Mouse (Mus musculus): Measurements from ENCODE around the gene Plin4. TPM values are rescaled to one million over a fixed set of nuclear protein-coding genes. Genes with fewer than 3 reads are reported as not detected.

Gene Plin4
- not detected in 2 replicates for polyA plus RNA-seq (2015; fragmentation: Nextera tagmentation; extraction: Ambion mirVana)

DNA sequence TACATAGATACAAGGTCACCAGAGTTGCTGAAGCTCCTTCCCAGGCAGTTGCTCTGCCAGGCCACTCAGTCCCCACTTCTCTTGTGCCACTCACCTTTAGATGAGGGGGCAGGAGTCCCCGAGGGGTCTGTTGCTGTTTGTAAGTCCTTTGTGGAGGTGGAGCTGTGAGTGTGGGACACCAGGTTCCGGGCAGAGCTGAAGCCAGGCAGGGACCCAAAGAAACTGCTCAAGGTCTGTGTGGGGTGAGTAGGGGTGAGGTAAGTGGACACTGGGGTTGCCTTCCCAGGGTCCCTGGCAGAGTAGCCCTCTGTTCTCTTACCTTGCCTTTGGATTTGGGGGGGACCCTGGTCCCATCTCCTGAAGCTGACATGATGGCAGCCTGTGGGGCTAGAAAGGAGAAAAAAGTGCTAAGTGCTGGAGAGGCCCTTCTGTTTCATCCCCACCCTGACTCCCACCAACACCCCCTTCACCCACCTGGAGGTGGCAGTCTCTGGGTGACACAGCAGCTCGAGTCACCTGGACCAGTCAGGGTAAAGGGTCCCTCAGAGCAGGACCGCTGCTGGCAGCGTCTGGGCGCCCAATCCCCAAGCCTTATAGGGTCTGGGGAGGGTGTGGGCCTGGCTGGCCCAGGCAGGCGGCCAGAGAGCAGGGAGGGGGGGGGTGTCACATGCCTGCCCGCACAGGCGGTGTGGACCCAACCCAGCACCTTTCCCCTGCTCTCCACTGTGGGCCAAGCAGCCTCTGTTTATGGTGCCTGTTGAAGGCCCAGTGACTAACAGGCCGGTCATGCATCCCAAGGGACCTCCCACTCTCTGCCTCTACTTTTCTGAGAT lies at the start of gene Plin4:
Gene Plin4, minus strand, starts transcription at position 585 of the 833 bp plus-strand sequence.
- H3K9ac ChIP-seq: no peak within 1 kb of the TSS
- DNase-seq: no peak

DNA sequence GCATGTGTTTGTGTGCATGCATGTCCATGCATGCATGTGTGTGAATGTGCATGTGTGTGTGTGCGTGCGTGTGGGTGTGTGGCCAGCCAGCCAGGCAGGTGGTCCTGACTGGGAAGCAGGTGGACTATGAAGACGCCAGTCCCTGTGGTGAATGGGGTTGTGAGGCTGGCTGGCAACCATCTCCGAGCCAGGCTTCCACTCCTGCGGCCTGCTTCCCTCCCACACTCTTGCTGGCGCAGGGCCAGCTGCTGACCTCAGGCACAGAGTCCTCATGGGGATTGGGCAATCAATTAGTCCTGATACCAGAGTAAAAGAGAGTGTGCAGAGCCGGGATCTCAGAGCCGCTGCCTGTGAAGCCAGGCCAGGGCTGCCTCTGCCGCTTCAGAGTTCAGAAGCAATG lies 44.0 kb upstream of the Plin4 start:
- Histone ChIP-seq H3K27me3 (peaks cover 73% of the 10 kb centered on the region), H3K9ac (no peak overlapping the region), H3K4me2 (no peak overlapping the region), H3K36me3 (no peaks in the 10 kb centered on the region), H3K27ac (no peak overlapping the region), H3K4me1 (replicated peaks) (peaks cover 12% of the 10 kb centered on the region), H3K9me3 (replicated peaks) (no peaks in the 10 kb centered on the region), H3K4me3 (replicated peaks) (no peak overlapping the region)
- DNase-seq (no peak), ATAC-seq (ENCODE audit: low read depth) (peak; percentile 63)
- WGBS (ENCODE audit: insufficient replicate concordance): 41% methylated on average over 9 of the region's 9 CpGs

More for the DNA sequence above, at the start of gene Plin4:
- Histone ChIP-seq H3K27ac (no peak within 1 kb of the TSS), H3K27me3 (no peaks in the 10 kb centered on the region), H3K36me3 (no peaks in the 10 kb centered on the region), H3K4me3 (replicated peaks) (no peak within 1 kb of the TSS), H3K4me2 (no peak within 1 kb of the TSS), H3K9me3 (replicated peaks) (no peaks in the 10 kb centered on the region), H3K4me1 (replicated peaks) (0 out of 2 replicates have a peak, but pooled peaks cover 3% of the 10 kb centered on the region)
- peak; percentile 24; the same call in 1 of the 2 replicates for ATAC-seq (ENCODE audit: low read depth)
- 55% methylated on average over 10 of the region's 10 CpGs for WGBS (ENCODE audit: insufficient replicate concordance)

- Histone ChIP-seq H3K4me1 (replicated peaks) (peaks cover 15% of the 10 kb centered on the region), H3K9ac (no peak overlapping the region), H3K27me3 (peaks cover 78% of the 10 kb centered on the region), H3K4me3 (replicated peaks) (no peak overlapping the region), H3K27ac (no peak overlapping the region), H3K36me3 (no peaks in the 10 kb centered on the region), H3K4me2 (no peak overlapping the region), H3K9me3 (replicated peaks) (no peaks in the 10 kb centered on the region)
- DNase-seq (no peak), ATAC-seq (ENCODE audit: low read depth) (no peak)
- WGBS (ENCODE audit: insufficient replicate concordance): 44% methylated on average over 2 of the region's 2 CpGs
Observed at GRCm38 (mm10) chr17:56149897-56150296, 40.3 kb upstream of the Plin4 start.

DNA sequence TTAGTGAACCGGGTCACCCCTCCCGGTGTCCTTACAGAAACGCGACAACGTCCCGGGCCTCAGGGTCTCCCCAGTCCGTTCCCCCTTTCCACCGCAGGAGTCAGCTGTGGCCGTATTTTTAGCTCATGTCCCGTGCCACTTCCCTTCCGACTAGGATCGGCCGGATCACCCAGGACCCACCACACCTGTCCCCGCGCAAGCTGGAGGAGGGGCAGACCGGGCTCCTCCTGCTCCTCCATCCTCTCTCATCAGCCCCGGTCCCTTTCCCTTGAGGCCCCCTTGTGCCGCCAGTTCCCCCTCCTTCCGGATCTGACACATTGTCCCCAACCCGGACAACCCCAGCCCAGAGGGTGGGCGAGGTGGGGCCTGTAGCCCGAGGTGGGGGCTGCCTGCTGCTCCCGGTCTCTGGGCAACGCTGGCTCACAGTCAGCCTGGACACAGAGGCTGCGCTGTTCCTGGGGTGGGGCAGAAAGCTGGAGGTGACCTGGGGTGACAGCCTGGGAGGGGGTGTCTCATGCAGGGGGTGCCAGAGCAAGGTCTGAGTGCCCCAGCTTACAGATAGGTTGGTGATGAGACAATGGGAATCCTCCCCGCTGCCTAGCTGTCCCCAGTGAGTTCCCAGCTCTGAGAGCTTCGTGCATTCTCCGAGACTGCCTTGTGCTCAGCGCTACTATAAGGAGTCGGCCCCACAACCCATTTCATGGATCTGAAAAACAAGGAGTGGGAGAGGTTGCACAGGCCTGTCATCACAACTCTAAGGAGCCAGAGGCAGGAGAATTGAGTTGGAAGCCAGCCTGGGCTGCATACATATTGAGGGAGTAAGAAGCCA lies 39.4 kb upstream of the Plin4 start:
- ATAC-seq (ENCODE audit: low read depth) (no peak), DNase-seq (no peak)
- Histone ChIP-seq H3K9ac (no peak overlapping the region), H3K4me1 (replicated peaks) (peaks cover 15% of the 10 kb centered on the region), H3K9me3 (replicated peaks) (no peaks in the 10 kb centered on the region), H3K27ac (no peak overlapping the region), H3K4me2 (peak overlapping the region; percentile 19; the same call in 1 of the 2 replicates), H3K36me3 (no peaks in the 10 kb centered on the region), H3K4me3 (replicated peaks) (no peak overlapping the region), H3K27me3 (peaks cover 82% of the 10 kb centered on the region)
- WGBS (ENCODE audit: insufficient replicate concordance): 6% methylated on average over 30 of the region's 30 CpGs

GRCm38 (mm10) chr17:56148280-56148679 lies 38.7 kb upstream of the Plin4 start:
- Histone ChIP-seq H3K27ac (no peak overlapping the region), H3K36me3 (no peaks in the 10 kb centered on the region), H3K4me3 (replicated peaks) (no peak overlapping the region), H3K4me2 (0 out of 2 replicates have a peak overlapping the region, but pooled peaks have one; percentile 19), H3K4me1 (replicated peaks) (peaks cover 12% of the 10 kb centered on the region), H3K9ac (no peak overlapping the region), H3K27me3 (peaks cover 85% of the 10 kb centered on the region), H3K9me3 (replicated peaks) (no peaks in the 10 kb centered on the region)
- 17% methylated on average over 9 of the region's 9 CpGs for WGBS (ENCODE audit: insufficient replicate concordance)
- DNase-seq (no peak), ATAC-seq (ENCODE audit: low read depth) (no peak)

DNA sequence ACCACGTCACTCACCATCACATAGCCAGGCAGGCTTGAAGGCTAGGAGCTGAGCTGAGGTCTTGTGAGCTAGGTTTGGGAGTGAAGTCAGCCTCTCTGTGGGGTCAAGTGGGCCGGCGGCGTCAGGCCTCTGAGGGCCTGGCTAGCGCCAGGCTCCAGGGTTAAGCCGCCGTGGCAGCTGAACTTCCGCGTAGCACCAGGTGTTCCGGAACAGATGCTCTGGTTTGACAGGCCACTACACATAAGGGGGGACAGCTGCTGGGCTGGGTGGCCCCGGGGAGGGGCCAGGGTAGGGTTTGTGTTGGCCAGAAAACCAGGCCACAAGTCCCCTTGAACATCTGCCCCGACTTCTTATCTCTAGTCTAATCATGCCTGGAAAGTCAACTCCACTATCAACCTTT lies 37.8 kb upstream of the Plin4 start:
- H3K27me3 ChIP-seq: peaks cover 89% of the 10 kb centered on the region
- WGBS (ENCODE audit: insufficient replicate concordance): 45% methylated on average over 12 of the region's 12 CpGs

GRCm38 (mm10) chr17:56146131-56146530 lies 36.5 kb upstream of the Plin4 start:
- DNase-seq (no peak), ATAC-seq (ENCODE audit: low read depth) (no peak)
- Histone ChIP-seq H3K27ac (no peak overlapping the region), H3K4me3 (replicated peaks) (no peak overlapping the region), H3K4me1 (replicated peaks) (peaks cover 24% of the 10 kb centered on the region), H3K9me3 (replicated peaks) (no peaks in the 10 kb centered on the region), H3K27me3 (peaks cover 99% of the 10 kb centered on the region), H3K36me3 (no peaks in the 10 kb centered on the region), H3K4me2 (no peak overlapping the region), H3K9ac (no peak overlapping the region)
- WGBS (ENCODE audit: insufficient replicate concordance): 26% methylated on average over 9 of the region's 9 CpGs

More for the DNA sequence above, 37.8 kb upstream of the Plin4 start:
- no peak overlapping the region for H3K4me2 ChIP-seq
- no peak overlapping the region for H3K4me3 ChIP-seq (replicated peaks)
- peaks cover 12% of the 10 kb centered on the region for H3K4me1 ChIP-seq (replicated peaks)
- no peak overlapping the region for H3K27ac ChIP-seq
- no peak for DNase-seq
- H3K9me3 ChIP-seq (replicated peaks): no peaks in the 10 kb centered on the region
- no peaks in the 10 kb centered on the region for H3K36me3 ChIP-seq
- H3K9ac ChIP-seq: no peak overlapping the region
- ATAC-seq (ENCODE audit: low read depth): no peak

DNA sequence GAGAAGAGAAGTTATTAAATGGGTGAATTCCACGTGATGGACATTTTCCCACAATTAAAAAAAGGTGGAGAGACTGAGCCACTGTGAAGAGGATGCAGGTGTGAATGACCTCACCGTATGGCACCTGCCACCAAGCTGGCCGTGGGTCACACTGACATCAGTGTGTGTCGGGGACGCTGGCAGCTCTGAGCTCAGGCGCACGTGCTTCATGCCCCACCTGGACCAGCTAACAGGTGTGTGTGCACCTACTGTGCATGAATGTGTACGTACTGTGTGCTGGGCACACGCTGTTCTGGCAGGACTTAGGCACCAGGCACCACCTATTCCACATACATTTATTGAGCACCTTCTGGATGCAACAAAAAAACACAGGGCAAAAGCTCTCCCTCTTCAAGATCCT lies 34.9 kb upstream of the Plin4 start:
- no peak overlapping the region for H3K27ac ChIP-seq
- WGBS (ENCODE audit: insufficient replicate concordance): 68% methylated on average over 9 of the region's 9 CpGs
- ATAC-seq (ENCODE audit: low read depth): no peak
- peaks cover 99% of the 10 kb centered on the region for H3K27me3 ChIP-seq
- peaks cover 33% of the 10 kb centered on the region for H3K4me1 ChIP-seq (replicated peaks)
- no peak for DNase-seq
- H3K9ac ChIP-seq: no peak overlapping the region
- H3K36me3 ChIP-seq: no peaks in the 10 kb centered on the region
- H3K4me3 ChIP-seq (replicated peaks): no peak overlapping the region
- H3K9me3 ChIP-seq (replicated peaks): no peaks in the 10 kb centered on the region
- H3K4me2 ChIP-seq: no peak overlapping the region

- H3K4me3 ChIP-seq (replicated peaks): peak overlapping the region; percentile 32
- WGBS (ENCODE audit: insufficient replicate concordance): 2% methylated on average over 37 of the region's 47 CpGs
- peaks cover 94% of the 10 kb centered on the region for H3K27me3 ChIP-seq
- peak overlapping the region; percentile 60 for H3K4me2 ChIP-seq
- no peaks in the 10 kb centered on the region for H3K36me3 ChIP-seq
- H3K4me1 ChIP-seq (replicated peaks): peaks cover 37% of the 10 kb centered on the region
- no peak overlapping the region for H3K27ac ChIP-seq
- H3K9me3 ChIP-seq (replicated peaks): no peaks in the 10 kb centered on the region
- ATAC-seq (ENCODE audit: low read depth): no peak
- H3K9ac ChIP-seq: 0 out of 2 replicates have a peak overlapping the region, but pooled peaks have one; percentile 15
- DNase-seq: no peak
Observed at GRCm38 (mm10) chr17:56141702-56142605, 32.4 kb upstream of the Plin4 start.

GRCm38 (mm10) chr17:56139858-56140595 lies 30.4 kb upstream of the Plin4 start, which contains the start of gene Sema6b:
Gene Sema6b, minus strand, starts transcription at chr17:56140343.
- Histone ChIP-seq H3K27me3 (peaks cover 75% of the 10 kb centered on the region), H3K4me1 (replicated peaks) (peaks cover 42% of the 10 kb centered on the region)

More at GRCm38 (mm10) chr17:56139858-56140595, 30.4 kb upstream of the Plin4 start, which contains the start of gene Sema6b:
- H3K9me3 ChIP-seq (replicated peaks): no peaks in the 10 kb centered on the region
- no peaks in the 10 kb centered on the region for H3K36me3 ChIP-seq
- peak; percentile 50 for ATAC-seq (ENCODE audit: low read depth)
- H3K4me3 ChIP-seq (replicated peaks): peak within 1 kb of the TSS; percentile 63
- under 1% methylated on average over 79 of the region's 79 CpGs for WGBS (ENCODE audit: insufficient replicate concordance)
- H3K4me2 ChIP-seq: peak within 1 kb of the TSS; percentile 85
- DNase-seq: no peak
- H3K9ac ChIP-seq: peak within 1 kb of the TSS; percentile 49
- H3K27ac ChIP-seq: no peak within 1 kb of the TSS

Data from liver, embryonic 13.5 days (tissue).